Comparison of ENCODE assay signal across 9 mouse cellular contexts in genomic region chr9:92878589-92878988, GRCm38 (mm10).
A peak's percentile ranks its signal among the peaks of the same experiment; 100 is the strongest.
DNase-seq lines count a peak whose midpoint lies in the region; ATAC-seq and TF ChIP-seq lines count a peak whose summit lies in the region.
"Had no signal": no experiment of that assay in that cellular context is flagged by ENCODE, and none has a peak within 500 bp of the region (broad histone marks: within the 10 kb centered on the region; RNA-seq: fewer than 3 reads in every experiment).

No protein-coding gene starts in this region.

- peaks cover 4% of the 10 kb centered on the region; the same call in 1 of the 2 replicates for H3K4me1 ChIP-seq in forebrain, embryonic 11.5 days (replicated peaks; ENCODE audit: control insufficient read depth, insufficient read depth, low read length)
- no peaks in the 10 kb centered on the region for H3K4me1 ChIP-seq in forebrain, embryonic 15.5 days
- H3K4me1 ChIP-seq in lung, postnatal 0 days (ENCODE audit: insufficient read depth, low read depth, low read length) = no peaks in the 10 kb centered on the region

- no peaks in the 10 kb centered on the region for H3K27me3 ChIP-seq in forebrain, embryonic 11.5 days (ENCODE audit: control insufficient read depth, insufficient read depth, low read length)
- H3K27me3 ChIP-seq in forebrain, embryonic 15.5 days = no peaks in the 10 kb centered on the region
- no peaks in the 10 kb centered on the region for H3K27me3 ChIP-seq in lung, postnatal 0 days (replicated peaks; ENCODE audit: insufficient read depth, low read length)

- H3K4me2 ChIP-seq in forebrain, embryonic 11.5 days (ENCODE audit: low read depth, low read length, severe bottlenecking) = no peak overlapping the region
- H3K4me2 ChIP-seq in forebrain, embryonic 15.5 days (replicated peaks) = no peak overlapping the region
- no peak overlapping the region for H3K4me2 ChIP-seq in lung, postnatal 0 days (replicated peaks; ENCODE audit: low read depth, low read length)

- no peaks in the 10 kb centered on the region for H3K36me3 ChIP-seq in forebrain, embryonic 11.5 days (ENCODE audit: control insufficient read depth, insufficient read depth, low read length)
- H3K36me3 ChIP-seq in forebrain, embryonic 15.5 days = no peaks in the 10 kb centered on the region
- H3K36me3 ChIP-seq in lung, postnatal 0 days (ENCODE audit: insufficient read depth, low read length) = no peaks in the 10 kb centered on the region
- H3K36me3 ChIP-seq: G1E had no signal

- no peak overlapping the region for H3K4me3 ChIP-seq in forebrain, embryonic 11.5 days (ENCODE audit: low read depth, low read length)
- no peak overlapping the region for H3K4me3 ChIP-seq in forebrain, embryonic 15.5 days
- H3K4me3 ChIP-seq in lung, postnatal 0 days (ENCODE audit: low read depth, low read length) = no peak overlapping the region

- 43% methylated on average over 4 of the region's 4 CpGs for WGBS in forebrain, embryonic 11.5 days
- 43% methylated on average over 4 of the region's 4 CpGs for WGBS in forebrain, embryonic 15.5 days
- WGBS in lung, postnatal 0 days = 29% methylated on average over 4 of the region's 4 CpGs

- TF ChIP-seq EP300 in lung, postnatal 0 days (IDR thresholded peaks at IDR 0.05) = no peak

- no peak overlapping the region for H3K27ac ChIP-seq in forebrain, embryonic 11.5 days (ENCODE audit: low read depth, low read length)
- H3K27ac ChIP-seq in forebrain, embryonic 15.5 days (replicated peaks) = no peak overlapping the region
- H3K27ac ChIP-seq in lung, postnatal 0 days (ENCODE audit: low read length) = no peak overlapping the region

- ATAC-seq in forebrain, embryonic 11.5 days (replicated peaks; ENCODE audit: low FRiP score) = peak; percentile 47; the same call in 1 of the 2 replicates
- ATAC-seq in forebrain, embryonic 15.5 days (replicated peaks) = no peak
- no peak for ATAC-seq in lung, postnatal 0 days

- peak; percentile 80 for TF ChIP-seq CTCF in lung, postnatal 0 days (IDR thresholded peaks at IDR 0.05)

- no peak overlapping the region for H3K9ac ChIP-seq in forebrain, embryonic 11.5 days (ENCODE audit: low read length)
- no peak overlapping the region for H3K9ac ChIP-seq in forebrain, embryonic 15.5 days (replicated peaks)
- H3K9ac ChIP-seq in lung, postnatal 0 days (replicated peaks; ENCODE audit: low read depth) = no peak overlapping the region

- no peak for DNase-seq in forebrain, embryonic 11.5 days (ENCODE audit: low spot score)
- DNase-seq in urinary bladder, postnatal 14 days (ENCODE audit: low spot score) = peak; percentile 65
- no peak for DNase-seq in urinary bladder, postnatal 10 days (ENCODE audit: low spot score)
- peak; percentile 63 for DNase-seq in forelimb bud, embryonic 11.5 days (ENCODE audit: low read depth, low spot score)
- peak; percentile 65 for DNase-seq in layer of hippocampus, adult 11-12 months (ENCODE audit: low spot score)
- DNase-seq in lung, postnatal 0 days (ENCODE audit: low spot score) = peak; percentile 74
- peak; percentile 42 for DNase-seq in telencephalon, adult 2 months (ENCODE audit: low read depth, low spot score)

- no peaks in the 10 kb centered on the region for H3K9me3 ChIP-seq in forebrain, embryonic 11.5 days (ENCODE audit: control insufficient read depth, low read length)
- no peaks in the 10 kb centered on the region for H3K9me3 ChIP-seq in forebrain, embryonic 15.5 days
- no peaks in the 10 kb centered on the region for H3K9me3 ChIP-seq in lung, postnatal 0 days (ENCODE audit: low read length)
- H3K9me3 ChIP-seq: G1E had no signal

Comparison
In these comparisons a context has a peak if more than half of its experiments do, and no peak if none do; other contexts are left out.
1. DNase-seq: peak in urinary bladder, postnatal 14 days (single experiment), forelimb bud, embryonic 11.5 days (single experiment), layer of hippocampus, adult 11-12 months (single experiment), lung, postnatal 0 days (single experiment) and telencephalon, adult 2 months (single experiment); none in forebrain, embryonic 11.5 days (single experiment) and urinary bladder, postnatal 10 days (single experiment).